Mouse (Mus musculus): Measurements from ENCODE around the gene AC109138.7.
"Not testable (repeated sequence)": the region's sequence is repeated elsewhere in the genome, so short reads cannot be mapped to it uniquely, and the experiment has no call there.

Gene AC109138.7

GRCm38 (mm10) chr19:4218784-4219183 is 4.6 kb downstream of the AC109138.7 start:
- DNase-seq = peak; percentile 11

GRCm38 (mm10) chr19:4219943-4220342 is 5.8 kb downstream of the AC109138.7 start:
- no peak for DNase-seq

- peak; percentile 48 for DNase-seq
Observed at GRCm38 (mm10) chr19:4220416-4220815, 6.3 kb downstream of the AC109138.7 start.

GRCm38 (mm10) chr19:4220957-4221743 is 7.0 kb downstream of the AC109138.7 start:
- DNase-seq = peak; percentile 38

- DNase-seq = peak; percentile 32
Observed at GRCm38 (mm10) chr19:4222165-4222564, 8.0 kb downstream of the AC109138.7 start.

GRCm38 (mm10) chr19:4226779-4227178 is 12.6 kb downstream of the AC109138.7 start:
- DNase-seq = peak; percentile 20

GRCm38 (mm10) chr19:4227446-4227845 is 13.3 kb downstream of the AC109138.7 start:
- DNase-seq = peak; percentile 45

GRCm38 (mm10) chr19:4227894-4228678 is 13.9 kb downstream of the AC109138.7 start:
- DNase-seq = peak; percentile 72

GRCm38 (mm10) chr19:4228891-4229290 is 14.7 kb downstream of the AC109138.7 start:
- no peak for DNase-seq

- peak; percentile 21 for DNase-seq
Observed at GRCm38 (mm10) chr19:4229451-4230076, 15.4 kb downstream of the AC109138.7 start.

GRCm38 (mm10) chr19:4230415-4230814 is 16.3 kb downstream of the AC109138.7 start:
- peak; percentile 19 for DNase-seq

GRCm38 (mm10) chr19:4231253-4232185 is 17.4 kb downstream of the AC109138.7 start, which contains the start of gene Pold4:
Gene Pold4, plus strand, starts transcription at chr19:4231899.
- peak; percentile 97 for DNase-seq

GRCm38 (mm10) chr19:4232186-4232572 is 18.0 kb downstream of the AC109138.7 start:
- no peak for DNase-seq

GRCm38 (mm10) chr19:4232651-4233050 is 18.5 kb downstream of the AC109138.7 start:
- no peak for DNase-seq

GRCm38 (mm10) chr19:4234548-4234947 is 20.4 kb downstream of the AC109138.7 start:
- no peak for DNase-seq

- DNase-seq = no peak
Observed at GRCm38 (mm10) chr19:4240247-4240668, 26.1 kb downstream of the AC109138.7 start.

- DNase-seq = no peak
Observed at GRCm38 (mm10) chr19:4242416-4242815, 28.3 kb downstream of the AC109138.7 start.

GRCm38 (mm10) chr19:4244775-4245174 is 30.6 kb downstream of the AC109138.7 start:
- DNase-seq = no peak

- DNase-seq = peak; percentile 43
Observed at GRCm38 (mm10) chr19:4247010-4247409, 32.9 kb downstream of the AC109138.7 start.

GRCm38 (mm10) chr19:4248683-4249082 is 34.5 kb downstream of the AC109138.7 start:
- DNase-seq = not testable (repeated sequence)

- DNase-seq = peak; percentile 52
Observed at GRCm38 (mm10) chr19:4254230-4254629, 40.1 kb downstream of the AC109138.7 start.

- peak; percentile 45 for DNase-seq
Observed at GRCm38 (mm10) chr19:4255583-4256162, 41.5 kb downstream of the AC109138.7 start.
